Mouse (Mus musculus): ENCODE measurements at regions not wholly inside any gene's neighbourhood (a gene's known extent, or its start where the extent isn't known, plus 50 kb on each side); places are given as distances from the start of the nearest gene placed in this dataset.
"Not testable (repeated sequence)": the region's sequence is repeated elsewhere in the genome, so short reads cannot be mapped to it uniquely, and the experiment has no call there.

GRCm38 (mm10) chr2:17946047-17946446, 50.7 kb downstream of the H2al2a start:
- DNase-seq, result no peak

DNA sequence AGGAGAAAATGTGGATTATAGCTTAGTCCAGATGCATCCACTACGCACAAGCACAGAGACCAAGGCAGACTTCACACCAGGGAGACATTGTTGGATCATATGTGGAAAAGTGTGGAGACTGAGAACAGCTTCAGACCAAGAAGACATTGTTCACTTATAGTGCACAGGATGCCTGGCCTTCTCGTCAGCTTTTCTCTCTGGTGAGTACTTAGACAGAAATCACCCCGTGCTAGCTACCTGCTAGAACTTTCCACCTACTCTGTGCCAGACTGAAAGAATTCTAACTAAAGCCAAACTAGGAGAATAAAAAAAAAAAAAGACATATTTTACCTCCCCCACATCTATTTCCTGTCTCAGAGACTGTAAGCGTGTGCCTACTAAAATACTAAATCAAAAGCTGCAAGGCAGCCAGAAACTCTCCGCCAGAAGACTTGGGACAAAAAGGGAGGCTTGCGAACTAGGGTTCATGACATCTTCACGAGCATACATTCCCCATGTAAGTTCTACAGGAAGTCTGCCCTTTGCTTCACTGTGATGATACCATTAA, 51.3 kb downstream of the H2al2a start:
- no peak for DNase-seq

DNA sequence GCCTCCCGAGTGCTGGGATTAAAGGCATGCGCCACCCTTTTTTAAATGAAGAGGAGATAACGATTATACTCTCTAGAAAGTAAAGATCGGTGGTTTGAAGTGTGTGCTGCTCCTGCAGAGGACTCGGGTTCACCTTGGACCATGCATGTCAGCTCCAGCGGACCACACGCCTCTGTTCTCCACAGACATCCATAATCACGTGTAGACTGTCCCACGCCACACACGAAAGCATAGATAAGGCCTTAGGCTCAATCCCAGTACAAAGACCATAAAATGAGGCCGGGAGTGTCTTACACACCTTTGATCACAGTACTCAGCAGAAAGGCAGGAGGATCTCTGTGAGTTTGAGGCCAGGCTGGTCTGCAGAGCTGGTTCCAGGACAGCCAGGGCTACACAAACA, 53.3 kb downstream of the H2al2a start:
- DNase-seq, result no peak

GRCm38 (mm10) chr2:17942528-17943387, 54.0 kb downstream of the H2al2a start:
- peak in 1 of 2 experiments; percentile 9 for DNase-seq

GRCm38 (mm10) chr2:17941921-17942320, 54.8 kb downstream of the H2al2a start:
- DNase-seq, result no peak

GRCm38 (mm10) chr2:17939857-17940848, 56.6 kb downstream of the H2al2a start:
- not testable (repeated sequence) for DNase-seq

- no peak for DNase-seq
Measured at GRCm38 (mm10) chr2:17939183-17939856, 57.4 kb downstream of the H2al2a start.

DNA sequence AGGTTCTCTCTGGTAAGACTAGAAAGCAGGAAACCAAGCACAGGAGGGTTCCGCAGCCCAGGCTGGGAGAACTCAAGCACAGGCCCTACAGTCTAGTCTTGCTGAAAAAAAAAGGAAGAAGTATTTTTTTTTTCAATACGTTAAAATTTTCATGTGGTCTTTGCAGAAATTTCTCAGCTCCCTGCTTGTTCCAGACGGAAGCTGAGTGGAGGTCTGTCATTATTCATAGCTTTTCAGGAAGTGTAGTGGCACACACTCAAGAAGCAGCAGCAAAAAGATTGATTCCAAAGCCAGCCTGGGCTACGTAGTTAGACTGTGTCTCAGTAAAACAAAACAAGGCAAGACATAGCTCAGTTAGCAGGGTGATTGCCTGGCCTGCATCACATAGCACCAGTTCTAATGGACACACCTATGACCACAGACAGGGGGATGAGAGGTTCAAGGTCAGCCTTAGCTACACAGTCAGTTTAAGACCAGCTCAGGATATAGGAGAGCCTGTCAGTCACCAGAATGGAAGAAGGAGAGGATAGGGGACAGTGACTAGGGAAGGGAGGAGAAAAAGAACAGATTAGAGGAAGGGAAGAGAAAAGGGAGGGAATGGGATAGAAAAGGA, 60.1 kb downstream of the H2al2a start:
- DNase-seq, result no peak

GRCm38 (mm10) chr2:17935916-17936315, 60.8 kb downstream of the H2al2a start:
- no peak for DNase-seq

- no peak for DNase-seq
Measured at GRCm38 (mm10) chr2:17935466-17935865, 61.3 kb downstream of the H2al2a start.

DNA sequence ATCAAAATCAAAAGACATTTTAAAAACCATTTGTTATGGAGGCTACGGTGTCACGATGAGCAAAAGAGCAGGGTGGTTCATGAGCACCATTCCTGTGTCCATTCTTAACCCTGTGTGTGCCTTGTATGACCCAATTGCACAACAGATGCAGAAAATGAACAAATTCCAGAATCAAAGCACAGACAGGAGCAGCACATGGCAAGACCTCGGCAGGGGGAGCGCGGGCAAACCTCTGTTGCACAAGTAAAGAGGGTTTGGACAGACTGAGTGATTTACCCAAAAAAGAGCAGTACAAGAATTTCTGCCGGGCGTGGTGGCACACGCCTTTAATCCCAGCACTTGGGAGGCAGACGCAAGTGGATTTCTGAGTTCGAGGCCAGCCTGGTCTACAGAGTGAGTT, 62.1 kb downstream of the H2al2a start:
- no peak for DNase-seq

GRCm38 (mm10) chr2:17932932-17933790, 63.6 kb downstream of the H2al2a start:
- no peak for DNase-seq

DNA sequence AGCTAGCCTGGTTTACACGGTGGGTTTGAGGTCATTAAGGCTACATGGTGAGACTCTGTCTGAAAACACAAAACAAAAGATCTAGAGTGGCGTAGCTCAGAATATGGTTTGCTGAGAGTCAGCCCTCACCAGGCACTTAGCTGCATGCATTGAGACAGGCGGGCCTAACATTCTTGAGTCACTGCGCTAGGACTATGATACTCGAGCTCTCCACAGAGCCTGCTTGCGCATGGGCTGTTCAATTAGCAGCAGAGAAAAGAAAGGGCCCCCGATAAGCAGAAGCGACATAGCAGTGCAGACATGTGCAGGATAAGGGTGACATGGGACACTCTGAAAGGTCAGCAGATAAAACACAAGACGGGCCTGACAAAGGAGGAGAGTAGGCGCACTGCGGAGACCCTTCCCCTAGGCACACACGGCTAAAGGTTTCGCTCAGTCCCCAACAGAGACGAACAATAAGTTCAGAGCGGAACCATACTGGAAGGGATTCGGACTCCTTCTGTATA, 64.3 kb downstream of the H2al2a start:
- DNase-seq, result no peak

DNA sequence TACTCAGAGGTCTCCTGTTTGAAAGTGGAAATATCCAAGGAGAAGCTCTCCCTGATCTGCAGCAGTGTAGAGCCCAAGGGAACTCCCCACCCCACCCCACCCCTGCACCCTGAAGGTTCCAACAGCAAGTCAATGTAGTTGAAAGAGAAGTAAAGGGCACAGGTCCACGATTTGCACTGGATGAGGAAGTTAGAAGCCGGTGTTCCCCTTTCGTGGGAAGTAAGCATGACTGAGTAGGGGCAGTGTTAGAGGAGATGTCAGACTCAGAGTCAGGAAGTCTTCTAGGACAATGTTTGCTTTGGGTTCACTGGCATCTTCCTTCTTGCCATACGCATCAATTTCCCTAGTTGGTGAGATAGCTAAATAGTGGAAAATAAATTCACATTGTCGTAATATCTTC, 64.9 kb downstream of the H2al2a start:
- no peak for DNase-seq

DNA sequence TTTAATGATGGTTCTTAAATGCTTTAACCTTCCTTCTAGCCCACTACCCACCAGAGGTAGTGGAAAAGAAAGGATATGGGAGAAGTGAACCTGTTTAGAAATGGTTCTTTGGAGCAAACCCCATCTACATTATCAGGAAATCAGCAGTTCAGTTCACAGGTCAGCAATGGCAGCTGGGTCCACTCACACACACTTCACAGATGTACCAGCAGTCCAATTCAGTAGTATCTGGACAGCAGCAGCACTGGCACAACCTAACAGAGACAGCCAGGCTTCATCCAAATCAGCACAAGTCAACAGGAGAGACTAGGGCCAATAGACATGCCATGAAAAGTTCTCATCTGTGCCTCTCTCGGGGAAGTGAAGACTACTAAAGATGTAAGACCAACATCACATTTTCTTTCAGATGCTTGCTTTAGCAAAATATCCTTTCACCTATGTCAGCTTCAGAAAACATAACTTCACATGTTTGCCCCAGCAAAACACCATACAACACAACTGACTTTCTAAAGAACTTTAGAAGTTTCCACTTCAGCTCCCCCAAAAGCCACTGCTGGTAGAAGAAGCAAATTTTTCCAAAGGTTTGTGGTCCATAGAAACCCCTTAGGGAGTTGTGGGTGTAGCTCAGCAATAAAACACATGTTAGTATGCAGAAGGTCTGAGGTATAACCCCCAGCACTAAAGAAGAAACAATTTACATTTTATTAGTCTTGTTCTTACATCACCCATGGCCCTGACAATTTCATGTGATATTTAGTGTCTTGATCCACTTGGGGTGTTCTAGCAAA, 77.7 kb downstream of the H2al2a start:
- DNase-seq, result no peak

GRCm38 (mm10) chr2:17917238-17917946, 79.4 kb downstream of the H2al2a start:
- no peak for DNase-seq

DNA sequence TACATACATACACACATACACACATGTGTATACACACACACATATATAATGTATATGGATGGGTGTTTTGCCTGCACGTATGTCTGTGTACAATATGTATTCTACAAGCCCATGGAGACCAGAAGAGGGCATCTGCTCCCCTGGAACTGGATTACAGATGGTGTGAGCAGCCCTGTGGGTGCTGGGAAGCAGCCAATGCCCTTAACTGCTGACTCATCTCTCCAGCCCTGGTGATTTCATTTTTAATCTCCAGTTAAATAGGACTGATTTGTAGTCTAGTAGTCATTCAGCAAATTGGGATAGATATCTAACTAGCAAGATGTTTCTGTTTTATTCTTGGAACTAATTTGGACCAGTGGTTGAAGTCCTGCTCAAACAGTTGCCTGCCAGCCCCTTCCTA, 94.1 kb downstream of the H2al2a start:
- no peak for DNase-seq

- DNase-seq, result no peak
Measured at GRCm38 (mm10) chr2:17900202-17900601, 96.6 kb downstream of the H2al2a start.

DNA sequence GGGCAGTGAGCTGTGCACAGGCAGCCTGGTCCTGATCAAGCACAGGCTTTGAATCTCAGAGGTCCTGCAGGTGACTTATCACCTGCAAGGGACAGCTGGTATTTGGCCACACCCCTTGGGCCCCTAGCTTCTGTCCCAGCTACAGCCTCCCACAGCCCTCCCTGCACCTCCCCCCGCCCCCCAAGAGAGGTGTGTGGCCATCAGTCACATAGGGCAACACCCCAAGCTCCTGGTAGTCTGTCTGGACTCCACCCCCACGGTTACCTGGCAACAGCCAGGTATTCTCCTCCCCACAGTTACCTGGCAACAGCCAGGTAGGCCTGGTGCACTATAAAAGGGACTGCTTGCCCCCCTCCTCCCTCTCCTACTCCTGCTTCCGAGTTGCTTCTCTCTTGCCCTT, 98.0 kb downstream of the H2al2a start:
- no peak for DNase-seq

- no peak for DNase-seq
Measured at GRCm38 (mm10) chr2:17896036-17896435, 100.7 kb downstream of the H2al2a start.
